Mouse (Mus musculus) liver, adult (tissue): ENCODE measurements around the gene Kdm5c.

Experiments used
- GATA4 ChIP-seq: IDR thresholded peaks from 2 replicates; pipeline ENCODE4 v1.6.1; 2014; ENCODE audit warnings: mild to moderate bottlenecking, low read length; ENCODE audit not compliant: insufficient replicate concordance

The Kdm5c gene

GRCm38 (mm10) chrX:152235758-152236157 is 2.9 kb downstream of the Kdm5c start:
- no peak for TF ChIP-seq GATA4

DNA sequence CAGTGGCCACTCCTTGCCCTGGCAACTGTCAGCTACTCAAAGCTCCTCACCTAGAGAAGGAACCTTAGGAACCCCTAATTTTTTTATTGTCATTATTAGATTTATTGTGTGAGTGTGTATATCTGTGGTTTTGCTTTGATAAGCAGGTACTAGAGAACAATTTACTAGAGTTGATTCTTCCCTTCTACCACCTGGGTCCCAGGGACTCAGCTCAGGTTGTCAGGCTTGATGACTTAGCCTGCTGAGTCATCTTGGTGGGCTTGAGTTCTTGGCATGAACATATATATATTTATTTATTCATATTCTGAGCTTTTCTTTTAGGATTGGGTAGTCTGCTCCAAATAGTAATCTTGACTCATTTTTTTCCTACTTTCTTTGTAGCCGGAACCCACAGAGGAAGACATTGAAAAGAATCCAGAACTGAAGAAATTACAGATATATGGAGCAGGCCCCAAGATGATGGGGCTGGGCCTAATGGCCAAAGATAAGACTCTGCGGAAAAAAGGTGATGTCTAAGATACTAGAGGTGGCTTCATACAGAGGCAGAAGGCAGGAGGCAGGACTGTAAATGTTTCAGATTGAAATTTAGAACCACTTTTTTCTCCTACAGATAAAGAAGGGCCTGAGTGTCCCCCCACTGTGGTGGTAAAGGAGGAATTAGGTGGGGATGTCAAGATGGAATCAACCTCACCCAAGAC is 11.8 kb downstream of the Kdm5c start:
- TF ChIP-seq GATA4: no peak

DNA sequence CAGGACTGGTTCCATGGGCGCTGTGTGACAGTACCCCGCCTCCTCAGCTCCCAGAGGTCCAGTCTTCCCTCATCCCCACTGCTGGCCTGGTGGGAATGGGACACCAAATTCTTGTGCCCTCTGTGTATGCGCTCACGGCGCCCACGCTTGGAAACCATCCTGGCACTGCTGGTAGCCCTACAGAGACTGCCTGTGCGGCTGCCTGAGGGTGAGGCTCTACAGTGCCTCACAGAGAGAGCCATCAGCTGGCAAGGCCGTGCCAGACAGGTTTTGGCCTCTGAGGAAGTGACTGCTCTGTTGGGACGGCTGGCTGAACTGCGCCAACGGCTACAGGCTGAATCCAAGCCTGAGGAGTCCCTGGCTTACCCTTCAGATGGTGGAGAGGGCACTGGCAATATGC is 38.4 kb downstream of the Kdm5c start:
- no peak for TF ChIP-seq GATA4

DNA sequence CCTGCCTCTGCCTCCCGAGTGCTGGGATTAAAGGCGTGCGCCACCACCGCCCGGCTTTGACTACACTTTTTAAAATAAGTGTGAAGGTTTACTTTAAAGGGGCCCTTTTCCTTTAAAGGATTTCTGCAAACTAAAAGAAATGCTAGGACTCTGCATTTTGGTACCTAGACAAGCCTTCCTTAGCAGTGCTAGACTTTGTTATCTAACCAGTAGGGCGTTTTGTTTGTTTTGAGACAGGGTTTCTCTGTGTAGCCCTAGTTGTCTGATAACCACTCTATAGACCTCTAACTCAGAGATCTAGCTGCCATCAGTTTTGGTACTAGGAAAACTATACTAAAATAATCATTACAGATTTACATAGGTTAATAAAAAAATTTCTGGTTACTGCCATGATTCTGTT is 46.6 kb downstream of the Kdm5c start:
- no peak for TF ChIP-seq GATA4

DNA sequence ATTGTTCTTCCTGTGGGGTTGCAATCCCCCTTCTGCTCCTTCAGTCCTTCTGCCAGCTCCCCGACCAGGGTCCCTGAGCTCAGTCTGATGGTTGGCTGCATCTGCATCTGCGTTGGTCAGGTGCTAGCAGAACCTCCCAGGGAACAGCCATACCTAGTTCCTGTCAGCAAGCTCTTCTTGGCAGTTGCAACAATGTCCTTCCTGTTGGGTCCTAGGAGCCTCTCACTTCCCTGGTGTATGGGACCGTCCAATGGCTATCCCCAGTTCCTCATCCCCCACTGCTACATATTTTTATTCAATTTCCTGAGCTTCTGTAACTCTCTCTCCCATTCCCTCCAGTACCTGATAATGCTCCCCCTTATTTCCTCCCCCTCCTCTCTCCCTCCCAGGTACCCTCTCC is 51.9 kb downstream of the Kdm5c start:
- TF ChIP-seq GATA4: no peak

DNA sequence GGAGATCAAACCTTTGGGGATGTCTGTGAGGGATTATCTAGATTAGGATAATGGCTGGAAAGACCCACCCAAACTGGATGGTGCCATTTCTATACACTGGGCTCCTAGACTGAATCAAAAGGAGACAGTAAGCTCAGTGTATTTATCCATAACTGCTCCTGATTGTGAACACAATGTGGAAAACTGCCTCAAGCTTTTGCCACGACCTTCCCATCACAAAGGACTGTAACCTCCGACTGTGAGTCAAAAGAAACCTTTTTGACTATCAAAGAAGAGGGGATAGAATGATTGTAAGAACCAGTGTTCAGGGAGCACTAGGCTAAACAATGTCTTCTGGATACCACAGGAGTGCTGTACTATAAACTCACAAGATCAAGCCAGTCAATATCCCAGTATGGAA is 73.4 kb downstream of the Kdm5c start:
- TF ChIP-seq GATA4: no peak

GRCm38 (mm10) chrX:152307371-152307770 is 74.6 kb downstream of the Kdm5c start:
- no peak for TF ChIP-seq GATA4

GRCm38 (mm10) chrX:152307942-152308341 is 75.1 kb downstream of the Kdm5c start:
- TF ChIP-seq GATA4: no peak

- no peak for TF ChIP-seq GATA4
Observed at GRCm38 (mm10) chrX:152320535-152320934, 87.7 kb downstream of the Kdm5c start.

- no peak for TF ChIP-seq GATA4
Observed at GRCm38 (mm10) chrX:152322776-152323175, 90.0 kb downstream of the Kdm5c start.

DNA sequence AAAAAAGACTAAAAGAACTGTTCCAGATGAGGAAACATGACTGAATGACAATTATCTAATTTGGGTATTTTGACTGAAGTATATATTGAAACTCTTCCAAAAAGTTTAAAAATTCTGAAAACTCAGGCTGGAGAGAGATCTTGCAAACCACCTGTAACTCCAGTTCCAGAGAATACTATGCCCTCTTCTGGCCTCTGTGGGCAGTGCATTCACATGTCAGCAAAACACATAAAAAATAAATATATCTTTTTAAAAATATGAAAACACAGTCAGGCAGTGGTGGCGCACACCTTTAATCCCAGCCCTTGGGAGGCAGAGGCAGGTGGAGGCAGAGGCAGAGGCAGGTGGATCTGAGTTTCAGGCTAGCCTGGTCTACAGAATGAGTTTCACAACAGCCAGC is 90.8 kb downstream of the Kdm5c start:
- TF ChIP-seq GATA4: no peak
